Mouse (Mus musculus) kidney, adult 9 months (tissue): ENCODE measurements at regions not wholly inside any gene's neighbourhood (a gene's known extent, or its start where the extent isn't known, plus 50 kb on each side); places are given as distances from the start of the nearest gene placed in this dataset.

Experiments
- DNase-seq: peaks from one replicate; pipeline ENCODE4 v3.0.0; 2022

- DNase-seq, result no peak
Measured at GRCm38 (mm10) chr14:72850884-72851283, 141.1 kb upstream of the Fndc3a start.

DNA sequence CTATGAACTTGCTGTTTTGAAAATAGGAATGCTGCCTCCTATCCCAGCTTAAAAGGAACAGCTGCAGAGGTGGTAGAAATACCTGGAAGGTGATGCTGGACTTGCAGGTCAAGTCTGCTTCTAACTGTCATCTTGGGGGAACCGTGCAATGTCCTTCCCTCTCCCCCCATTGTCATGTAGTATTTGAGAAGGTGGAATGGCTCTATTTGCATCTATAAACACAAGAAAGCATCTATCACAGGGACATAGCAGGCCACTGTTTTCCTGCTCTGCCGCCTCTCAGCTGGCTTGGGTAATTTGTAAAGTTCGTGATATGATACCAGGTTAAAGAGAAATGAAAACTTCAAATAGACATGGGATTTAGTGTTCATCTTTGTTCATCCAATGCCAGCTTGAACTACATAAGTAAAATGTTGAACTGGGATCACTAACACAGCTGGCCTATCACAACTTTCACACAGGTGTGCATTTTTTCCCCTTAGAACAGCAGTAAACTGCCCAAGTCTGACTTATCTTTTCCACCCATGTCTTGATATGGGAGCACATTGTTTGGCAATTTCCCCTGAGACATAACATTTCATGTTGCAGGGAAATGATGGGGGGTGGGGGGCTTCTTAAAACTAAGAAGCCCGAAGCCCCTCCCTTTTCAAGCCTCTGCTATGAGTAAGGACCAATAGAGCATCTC is 138.6 kb upstream of the Fndc3a start:
- DNase-seq, result no peak

DNA sequence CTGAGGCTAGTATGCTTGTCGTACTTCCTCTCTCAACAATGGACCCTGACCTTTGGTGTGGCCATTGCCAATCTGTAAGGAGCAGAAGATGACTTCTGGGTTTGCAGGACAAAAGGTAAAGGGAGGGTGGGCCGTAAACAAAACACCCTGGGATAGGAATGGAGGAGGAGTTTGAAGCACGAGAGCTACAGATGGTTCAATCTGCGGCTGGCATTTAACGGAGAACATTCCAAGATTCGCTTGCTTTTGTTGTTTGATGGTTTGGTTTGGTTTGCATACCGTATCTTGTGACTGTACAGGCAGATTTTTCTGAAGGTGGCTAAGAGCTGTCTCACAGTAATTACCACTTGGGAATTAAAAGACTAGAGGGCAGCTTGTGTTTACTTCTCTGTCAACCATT is 137.7 kb upstream of the Fndc3a start:
- no peak for DNase-seq

DNA sequence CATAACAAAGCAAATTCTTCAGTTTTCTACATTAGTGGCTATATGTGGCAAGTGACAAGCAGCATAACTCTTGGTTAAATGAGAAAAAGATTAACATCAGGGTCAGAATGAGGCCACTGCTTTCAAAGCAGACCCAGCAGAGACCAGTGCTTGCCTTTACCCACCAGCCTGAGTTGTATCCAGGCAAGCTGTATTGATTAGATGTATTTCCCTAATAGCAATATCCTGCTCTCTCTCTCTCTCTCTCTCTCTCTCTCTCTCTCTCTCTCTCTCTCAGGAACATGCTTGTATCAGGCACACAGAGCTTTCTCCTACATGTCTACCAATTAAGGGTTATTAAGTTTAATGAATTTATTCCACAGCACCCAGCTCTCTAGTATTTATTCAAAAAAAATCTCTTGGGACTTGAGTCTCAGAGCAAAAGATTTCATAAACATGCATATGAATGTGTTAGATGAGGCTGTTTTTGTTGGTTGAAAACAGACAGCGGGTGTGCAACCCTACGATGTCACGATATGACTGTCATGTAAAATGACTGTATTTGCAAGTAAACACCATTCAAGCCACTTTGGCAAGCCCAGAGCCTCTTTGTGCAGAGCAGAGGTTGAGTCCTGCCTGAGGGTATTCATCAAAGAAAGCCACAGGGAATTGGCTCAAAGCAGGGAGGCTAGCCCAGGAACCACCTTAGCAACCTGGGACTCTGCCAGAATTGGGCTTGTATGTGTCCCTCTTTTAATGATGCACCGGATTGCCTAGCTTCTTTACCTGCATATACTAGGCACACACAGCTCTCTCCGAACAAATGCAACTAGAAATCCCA is 136.0 kb upstream of the Fndc3a start:
- DNase-seq, result no peak

GRCm38 (mm10) chr14:72844753-72845369 is 135.1 kb upstream of the Fndc3a start:
- peak; percentile 22 for DNase-seq

- no peak for DNase-seq
Measured at GRCm38 (mm10) chr14:72841753-72842152, 131.9 kb upstream of the Fndc3a start.

DNA sequence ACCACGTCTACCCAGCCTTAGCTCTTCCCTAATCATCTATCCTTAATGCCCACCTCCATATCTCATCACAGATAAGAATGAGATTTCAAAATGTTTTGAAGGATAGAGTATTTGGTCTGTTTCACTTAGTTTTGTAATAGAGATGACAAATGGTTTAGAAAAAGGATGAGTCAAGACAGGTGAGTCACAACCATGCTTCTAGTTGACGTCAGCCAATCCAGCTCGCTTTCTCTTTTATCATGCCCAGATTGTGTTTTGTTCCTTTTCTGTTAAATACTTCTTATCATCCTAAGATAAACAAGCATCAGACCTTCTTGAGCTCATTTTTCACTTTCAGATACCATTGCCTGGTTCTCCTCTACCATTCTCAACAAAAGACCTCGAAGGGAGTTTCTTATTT is 125.4 kb upstream of the Fndc3a start:
- no peak for DNase-seq

- no peak for DNase-seq
Measured at GRCm38 (mm10) chr14:72829261-72829660, 119.5 kb upstream of the Fndc3a start.

GRCm38 (mm10) chr14:72825549-72825948 is 115.7 kb upstream of the Fndc3a start:
- DNase-seq, result no peak

- DNase-seq, result no peak
Measured at GRCm38 (mm10) chr14:72822231-72822615, 112.4 kb upstream of the Fndc3a start.

- DNase-seq, result no peak
Measured at GRCm38 (mm10) chr14:72821517-72822230, 111.9 kb upstream of the Fndc3a start.

DNA sequence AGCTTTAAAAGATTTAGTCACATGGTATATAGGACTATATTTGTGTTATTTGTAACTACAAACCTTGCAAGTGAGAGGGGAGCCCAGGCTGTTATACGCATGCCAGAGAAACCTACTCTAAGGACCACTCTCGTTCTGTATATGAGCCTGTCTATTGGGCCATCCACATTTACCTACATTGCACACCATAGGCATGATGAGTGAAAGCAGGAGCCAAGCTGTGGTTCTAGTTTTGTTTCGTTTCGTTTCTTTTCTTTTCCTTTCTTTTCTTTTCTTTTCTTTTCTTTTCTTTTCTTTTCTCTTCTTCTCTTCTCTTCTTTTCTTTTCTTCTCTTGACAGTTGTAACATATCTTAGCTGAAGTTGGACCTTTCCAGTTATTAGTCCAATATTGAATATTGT is 109.2 kb upstream of the Fndc3a start:
- no peak for DNase-seq

GRCm38 (mm10) chr14:72817764-72818163 is 108.0 kb upstream of the Fndc3a start:
- DNase-seq, result no peak

DNA sequence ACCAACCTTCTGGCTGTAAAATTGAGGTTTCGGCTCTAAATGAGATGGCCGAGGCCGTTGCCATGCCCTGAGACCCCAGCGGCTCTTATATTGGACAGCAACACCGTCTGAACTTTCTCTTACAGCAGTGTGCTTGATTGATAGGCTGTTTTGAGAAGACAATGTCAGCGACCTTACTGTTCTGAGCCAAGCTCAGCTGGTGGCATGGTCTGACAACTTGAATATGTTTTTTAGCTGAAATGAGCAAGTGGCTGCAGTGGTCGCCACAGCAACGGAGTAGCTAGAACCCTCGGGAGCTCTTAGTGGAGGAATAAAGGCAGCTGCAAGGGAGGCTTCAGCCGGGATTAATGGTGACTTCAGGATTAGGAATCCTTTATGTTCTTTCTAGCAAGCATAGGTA is 107.0 kb upstream of the Fndc3a start:
- DNase-seq, result no peak

DNA sequence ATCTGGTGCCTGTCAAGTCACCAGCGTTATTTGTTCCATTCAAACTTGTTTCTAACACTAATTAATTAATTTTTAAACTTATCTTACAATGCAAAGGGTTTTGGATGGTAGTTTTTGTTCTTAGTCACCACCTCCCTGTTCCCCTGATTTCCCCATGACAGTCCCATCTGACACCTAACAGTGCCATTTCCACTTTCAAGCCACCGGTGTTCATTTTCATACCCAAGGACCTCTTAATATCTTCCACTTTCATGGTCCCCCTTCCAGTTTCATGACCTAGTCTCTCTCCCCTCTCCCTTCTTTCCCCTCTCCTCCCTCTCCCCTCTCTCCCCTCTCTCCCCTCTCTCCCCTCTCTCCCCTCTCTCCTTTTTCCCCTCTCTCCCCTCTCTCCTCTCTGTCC is 99.3 kb upstream of the Fndc3a start:
- no peak for DNase-seq

- DNase-seq, result no peak
Measured at GRCm38 (mm10) chr14:72807947-72808346, 98.1 kb upstream of the Fndc3a start.

- no peak for DNase-seq
Measured at GRCm38 (mm10) chr14:72807286-72807685, 97.5 kb upstream of the Fndc3a start.

- DNase-seq, result no peak
Measured at GRCm38 (mm10) chr14:72806598-72806997, 96.8 kb upstream of the Fndc3a start.

DNA sequence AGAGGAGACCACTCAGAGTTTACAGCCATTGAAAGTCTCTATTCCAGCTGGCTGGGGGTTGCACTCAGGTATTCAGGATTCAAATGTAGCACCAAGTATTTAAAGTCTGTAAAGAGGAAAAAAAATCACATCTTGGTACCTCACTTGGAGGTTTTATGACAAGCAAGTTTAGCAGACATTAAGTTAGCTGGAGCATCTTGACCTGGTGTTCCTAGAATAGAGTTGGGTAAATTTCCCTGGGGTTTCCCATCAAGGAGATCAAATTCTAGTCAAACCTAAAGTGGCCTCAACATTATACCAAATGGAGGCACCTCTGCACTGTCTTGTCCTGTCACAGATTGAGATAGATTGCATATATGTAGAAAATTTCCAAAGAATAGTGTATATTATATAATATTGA is 93.8 kb upstream of the Fndc3a start:
- DNase-seq, result no peak

DNA sequence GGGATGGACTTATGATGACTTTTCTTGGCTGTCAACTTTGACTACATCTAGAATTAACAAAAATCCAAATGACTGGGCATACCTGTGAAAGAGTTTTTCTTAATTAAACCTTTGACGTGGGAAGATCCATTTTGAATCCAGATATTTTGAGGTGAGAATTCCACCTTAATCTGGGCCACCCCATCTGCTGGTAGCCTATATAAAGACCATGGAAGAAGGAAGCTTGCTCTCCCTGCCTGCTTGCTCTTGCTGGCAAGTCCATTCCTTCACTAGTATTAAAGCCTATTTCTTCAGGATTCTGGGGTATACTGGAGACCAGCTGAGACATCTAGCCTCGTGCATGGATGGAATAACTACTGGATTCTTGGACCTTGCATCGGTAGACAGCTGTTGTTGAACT is 80.9 kb upstream of the Fndc3a start:
- no peak for DNase-seq

DNA sequence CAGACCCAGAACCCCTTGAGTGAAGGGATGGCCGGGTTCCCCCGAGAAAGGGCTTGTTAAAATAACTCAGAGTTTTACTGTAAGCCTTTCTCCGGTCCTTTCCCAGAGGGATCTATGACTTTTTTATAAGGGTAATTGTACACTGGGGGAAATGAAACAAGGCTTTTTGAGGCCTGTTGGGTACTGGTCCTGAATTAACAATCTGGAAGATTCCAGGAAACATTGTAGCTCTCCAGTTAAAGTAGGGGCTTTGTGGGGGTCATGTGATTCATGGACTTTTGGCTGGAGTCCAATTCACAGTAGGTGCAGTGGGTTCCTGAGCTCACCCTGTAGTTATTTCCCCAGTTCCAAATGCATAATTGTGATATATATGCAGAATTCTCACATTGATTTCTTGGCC is 77.1 kb upstream of the Fndc3a start:
- DNase-seq, result no peak

GRCm38 (mm10) chr14:72783248-72783647 is 73.4 kb upstream of the Fndc3a start:
- peak; percentile 8 for DNase-seq

DNA sequence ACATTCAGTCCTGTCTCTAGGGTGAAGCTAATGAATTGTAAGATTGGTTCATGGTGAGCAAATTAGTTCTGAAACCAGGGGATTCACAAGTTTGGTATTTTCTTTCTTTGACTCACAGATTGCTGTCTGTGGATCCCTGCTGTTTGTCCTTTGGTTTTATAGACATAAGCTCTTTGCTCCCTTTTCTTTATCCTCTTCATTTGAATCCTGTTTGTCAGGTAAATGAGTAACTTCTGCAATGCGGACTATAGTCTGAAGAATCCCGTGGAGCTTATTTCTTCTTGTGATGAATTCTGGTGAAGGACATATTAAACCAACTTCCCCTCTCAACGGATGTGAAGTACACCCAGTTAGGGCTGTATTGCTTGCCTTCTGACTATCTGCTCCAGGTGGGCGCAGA is 69.6 kb upstream of the Fndc3a start:
- peak; percentile 41 for DNase-seq
